Mouse (Mus musculus) B cell, adult 67 days (primary cell): ENCODE results near the gene Myadml2. TPM values are rescaled to one million over a fixed set of nuclear protein-coding genes. Genes with fewer than 3 reads are reported as not detected.

Source experiments
- total RNA-seq, 2 experiments: library from RNA; stranded (reverse); gene quantifications; 4 replicates each; pipeline ENCODE4 v1.2.4; 2023

Myadml2 gene
- total RNA-seq, result 1 to 10 TPM in 1 of 2 experiments, not detected in 1; 1.4 TPM

DNA sequence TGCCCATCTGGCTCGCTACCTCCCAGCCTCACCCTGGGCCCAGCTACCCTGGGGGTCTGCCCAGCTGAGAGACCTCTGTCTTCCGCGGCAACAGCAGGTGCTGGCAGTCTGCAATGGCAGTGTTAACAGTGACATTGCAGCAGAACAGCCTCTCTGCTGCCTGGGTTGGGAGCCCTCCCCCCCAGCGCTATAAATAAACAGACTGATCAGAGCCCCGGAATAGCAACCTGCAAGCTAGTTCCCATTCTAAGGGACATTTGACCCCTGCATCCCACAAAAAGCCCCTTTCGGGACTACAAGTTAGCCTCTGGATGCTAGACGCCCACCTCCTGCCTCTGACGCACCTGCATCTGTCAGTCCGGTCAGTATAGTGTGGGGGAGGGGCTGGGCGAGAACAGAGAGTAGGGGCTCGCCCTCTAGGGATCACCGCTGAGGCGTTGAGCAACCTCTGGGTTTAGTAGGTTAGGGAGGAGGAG lies at the start of gene Myadml2:
Myadml2 (minus strand) TSS at position 158 of the 476 bp plus-strand sequence.

DNA sequence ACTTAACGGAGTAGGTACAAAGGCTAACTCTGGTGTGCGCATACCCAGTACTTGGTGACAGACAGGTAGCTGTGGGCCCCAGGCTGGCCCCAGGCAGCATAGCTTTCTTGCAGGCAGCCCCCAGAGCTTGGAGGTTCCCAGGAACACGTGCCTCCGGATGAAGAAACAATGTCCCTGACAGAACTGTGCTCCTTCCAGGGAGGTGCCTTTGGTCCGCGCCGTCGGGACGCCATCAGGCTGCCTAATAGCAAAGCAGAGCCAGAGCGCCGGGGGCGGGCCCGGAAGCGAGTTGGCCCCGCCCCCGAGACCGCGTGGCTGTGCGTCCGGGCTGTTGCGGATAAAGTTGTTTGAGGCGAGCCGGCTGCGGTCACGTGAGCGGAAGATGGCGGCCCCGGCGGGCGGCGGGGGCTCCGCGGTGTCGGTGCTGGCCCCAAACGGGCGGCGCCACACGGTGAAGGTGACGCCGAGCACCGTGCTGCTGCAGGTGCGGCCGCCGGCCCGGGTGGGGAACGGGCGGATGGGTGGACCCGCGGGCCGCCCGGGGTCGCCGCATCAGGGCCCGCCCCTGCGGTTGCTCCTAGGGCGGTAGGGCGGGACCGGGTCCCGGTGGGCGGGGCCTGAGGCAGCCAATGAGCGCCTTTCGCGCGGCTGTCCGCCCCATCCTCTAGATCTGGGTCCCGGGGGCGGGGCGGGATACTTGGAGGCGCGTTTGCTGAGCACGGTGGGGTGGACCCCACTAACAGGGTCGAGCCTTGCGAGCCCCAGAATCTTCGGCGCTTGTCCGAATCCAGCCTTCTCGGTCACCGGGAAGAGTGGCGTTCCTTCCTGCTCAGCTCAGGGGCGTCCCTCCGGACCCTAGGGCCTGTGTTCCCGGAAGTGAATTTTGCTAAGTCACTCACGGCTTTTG lies 25.0 kb upstream of the Myadml2 start, which contains the start of gene Aspscr1:
Aspscr1 (plus strand) TSS at position 287 of the 907 bp plus-strand sequence.

DNA sequence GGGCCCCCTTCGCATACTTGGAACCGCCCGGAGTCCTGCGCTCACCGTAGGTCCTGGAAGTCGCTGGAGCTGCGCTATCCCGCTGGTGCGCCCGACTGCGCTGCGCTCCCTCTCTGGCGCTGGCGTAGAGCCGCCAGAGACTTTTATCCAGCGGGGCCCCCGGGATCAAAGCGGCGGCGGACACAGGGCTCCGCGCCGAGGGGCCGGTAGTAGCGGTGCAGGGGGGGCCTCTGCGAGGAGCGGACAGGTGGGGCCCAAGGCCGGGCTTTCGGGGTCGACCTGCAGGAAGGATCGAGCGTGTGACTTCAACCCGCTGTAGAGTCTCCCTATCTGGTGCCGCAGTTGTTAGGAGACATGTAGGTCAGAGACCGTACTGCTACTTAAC lies 13.1 kb upstream of the Myadml2 start, which contains the start of gene Notum:
Notum (minus strand) TSS at position 100 of the 385 bp plus-strand sequence.

DNA sequence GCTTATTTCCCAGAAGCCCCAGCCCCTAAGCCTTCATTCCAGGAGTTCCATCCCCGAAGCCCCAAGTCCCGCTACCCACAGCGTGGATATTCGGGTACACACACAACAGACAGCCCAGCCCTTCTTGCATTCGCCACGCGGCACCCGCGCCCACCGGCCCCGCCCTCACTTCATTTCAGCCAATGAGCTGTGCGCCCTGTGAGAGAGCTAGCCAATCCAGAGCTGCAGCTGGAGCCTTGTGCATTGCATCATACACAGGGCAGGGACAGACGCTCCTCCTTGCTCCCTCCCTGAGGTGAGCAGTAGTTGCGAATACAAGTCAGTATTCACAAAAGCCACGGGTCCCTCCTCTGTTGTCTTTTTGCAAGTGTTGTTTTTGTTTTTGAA lies 4.4 kb downstream of the Myadml2 start, which contains the start of gene Pycr1:
Pycr1 (minus strand) TSS at position 169 of the 387 bp plus-strand sequence.

DNA sequence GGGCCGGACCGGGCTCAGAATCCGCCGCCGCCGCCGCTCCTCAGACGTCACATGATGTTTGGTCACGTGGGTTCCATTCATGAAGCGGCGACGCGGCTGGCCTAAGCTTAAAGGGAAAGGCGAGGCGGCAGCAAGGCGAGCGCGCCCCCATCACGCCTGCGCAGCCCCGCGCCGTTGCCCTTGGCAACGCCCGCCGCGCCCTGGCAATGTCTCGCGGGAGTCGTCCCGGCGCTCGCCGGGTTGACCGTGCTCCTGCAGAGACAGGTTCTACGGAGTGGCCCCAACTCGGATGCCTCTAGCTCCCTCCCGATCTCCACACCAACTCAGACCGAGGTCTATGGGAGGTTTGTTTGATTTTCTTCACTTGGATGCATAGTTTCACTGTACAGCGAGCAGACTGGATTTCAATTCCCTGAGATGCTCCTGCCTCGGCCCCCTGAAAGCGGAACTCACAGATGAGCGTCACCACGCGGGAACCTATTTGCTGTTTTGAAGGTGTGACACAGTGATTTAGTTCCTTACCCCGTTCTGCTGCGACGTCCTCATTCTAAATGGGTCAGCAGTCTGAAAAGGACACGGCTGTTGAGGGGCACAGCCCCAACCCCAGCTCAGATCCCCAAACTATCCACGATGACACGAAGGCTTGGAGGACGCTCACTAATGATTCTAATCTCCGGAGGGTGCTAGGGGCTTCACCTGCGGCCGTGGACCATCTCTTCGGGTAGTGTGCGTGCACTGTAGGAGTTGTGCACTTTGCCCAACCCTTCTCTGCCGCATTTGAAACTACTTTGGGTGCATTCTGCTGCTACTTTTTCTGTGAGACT lies 14.2 kb downstream of the Myadml2 start, which contains the start of gene Mafg:
Mafg (minus strand) TSS at position 81 of the 824 bp plus-strand sequence.

DNA sequence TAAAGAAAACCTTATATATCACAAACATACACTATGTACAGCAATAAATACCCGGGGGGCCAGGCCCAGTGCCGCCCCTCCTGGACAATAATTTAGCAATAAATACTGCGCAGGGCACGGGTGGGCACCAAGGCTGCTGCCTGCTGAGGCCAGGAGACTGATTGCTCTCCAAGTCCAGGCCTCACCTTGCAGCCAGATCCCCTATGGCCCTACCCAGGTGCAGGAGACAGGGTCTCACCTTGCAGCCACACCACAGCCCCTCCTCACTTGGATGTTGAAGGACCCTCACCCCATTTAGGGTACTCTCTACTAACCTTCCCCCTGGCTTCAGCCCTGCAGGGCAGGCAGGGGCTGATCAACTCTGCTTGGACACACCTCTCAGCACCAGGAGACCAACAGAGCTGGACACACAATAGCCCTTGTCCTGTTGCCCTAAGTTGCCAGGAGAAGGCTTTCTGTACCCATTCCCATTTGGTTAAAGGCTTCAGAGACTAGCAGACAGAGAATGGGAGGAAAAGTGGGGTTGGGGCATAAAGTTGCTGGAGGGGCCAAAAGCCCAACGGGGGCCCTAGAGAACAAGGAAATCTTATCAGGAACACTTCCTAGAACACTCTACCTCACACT lies 22.7 kb downstream of the Myadml2 start, which contains the start of gene Sirt7:
Sirt7 (minus strand) TSS at position 89 of the 624 bp plus-strand sequence.

DNA sequence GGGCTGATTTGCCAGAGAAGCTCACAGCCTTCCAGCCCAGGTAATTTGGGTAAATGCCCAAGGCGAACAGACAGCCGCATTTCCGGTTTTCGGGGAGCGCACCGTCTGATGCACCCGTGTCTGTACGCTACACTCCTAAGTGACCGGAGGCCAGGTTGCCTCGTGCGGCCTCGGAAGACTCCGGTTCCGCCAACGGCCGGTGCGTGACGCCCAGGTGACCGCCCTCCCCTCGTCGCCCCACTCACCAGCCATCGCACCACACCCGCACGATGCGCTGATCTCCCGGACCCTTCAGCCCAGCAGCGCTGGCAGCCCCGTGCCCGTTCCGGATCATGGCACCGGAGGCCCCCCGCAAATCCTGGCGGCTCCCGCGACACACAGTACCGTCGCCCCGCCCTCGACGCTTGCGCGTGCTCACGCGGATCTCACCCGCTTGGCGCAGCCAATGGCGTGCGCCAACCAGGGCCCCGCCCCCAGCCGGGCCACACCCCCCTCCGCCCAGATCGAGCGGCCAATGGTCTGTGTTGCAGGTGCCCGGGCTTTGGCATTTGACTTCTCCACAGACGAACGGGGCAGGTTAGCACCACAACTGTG lies 30.3 kb downstream of the Myadml2 start, which contains the start of gene Pcyt2:
Pcyt2 (minus strand) TSS at position 418 of the 594 bp plus-strand sequence.

DNA sequence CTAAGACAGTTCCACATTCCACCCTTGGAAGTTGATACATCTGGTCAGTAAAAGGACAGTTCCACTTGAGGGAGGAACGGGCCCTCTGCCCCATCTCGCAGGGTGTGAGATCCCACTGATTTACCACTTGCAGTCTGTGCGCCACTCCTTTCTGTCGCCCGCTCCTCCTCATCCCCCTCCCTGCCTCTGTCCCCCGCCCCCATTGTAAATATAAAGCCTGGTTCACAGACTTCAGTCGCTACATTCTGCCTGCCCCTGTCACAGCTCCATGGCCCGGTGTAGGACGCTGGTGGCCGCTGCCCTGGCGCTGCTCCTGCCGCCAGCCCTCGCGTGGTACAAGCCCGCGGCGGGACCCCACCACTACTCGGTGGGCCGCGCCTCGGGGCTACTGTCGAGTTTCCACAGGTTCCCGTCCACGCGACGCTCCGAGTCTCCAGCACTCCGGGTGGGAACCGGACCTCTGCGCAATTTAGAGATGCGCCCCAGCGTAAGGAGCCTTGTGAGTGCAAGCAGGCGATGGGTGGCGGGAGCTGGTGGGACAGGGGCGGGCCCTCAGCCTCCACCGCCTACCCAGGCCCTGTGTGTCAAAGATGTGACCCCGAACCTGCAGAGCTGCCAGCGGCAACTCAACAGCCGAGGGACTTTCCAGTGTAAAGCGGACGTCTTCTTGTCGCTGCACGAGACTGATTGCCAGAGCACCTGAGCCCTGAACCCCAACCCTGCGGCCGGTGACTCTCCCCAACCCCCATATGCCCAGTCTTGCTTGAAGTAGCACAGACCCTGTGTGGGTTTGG lies 39.5 kb downstream of the Myadml2 start, which contains the start of gene Npb:
Npb (plus strand) TSS at position 237 of the 794 bp plus-strand sequence.

DNA sequence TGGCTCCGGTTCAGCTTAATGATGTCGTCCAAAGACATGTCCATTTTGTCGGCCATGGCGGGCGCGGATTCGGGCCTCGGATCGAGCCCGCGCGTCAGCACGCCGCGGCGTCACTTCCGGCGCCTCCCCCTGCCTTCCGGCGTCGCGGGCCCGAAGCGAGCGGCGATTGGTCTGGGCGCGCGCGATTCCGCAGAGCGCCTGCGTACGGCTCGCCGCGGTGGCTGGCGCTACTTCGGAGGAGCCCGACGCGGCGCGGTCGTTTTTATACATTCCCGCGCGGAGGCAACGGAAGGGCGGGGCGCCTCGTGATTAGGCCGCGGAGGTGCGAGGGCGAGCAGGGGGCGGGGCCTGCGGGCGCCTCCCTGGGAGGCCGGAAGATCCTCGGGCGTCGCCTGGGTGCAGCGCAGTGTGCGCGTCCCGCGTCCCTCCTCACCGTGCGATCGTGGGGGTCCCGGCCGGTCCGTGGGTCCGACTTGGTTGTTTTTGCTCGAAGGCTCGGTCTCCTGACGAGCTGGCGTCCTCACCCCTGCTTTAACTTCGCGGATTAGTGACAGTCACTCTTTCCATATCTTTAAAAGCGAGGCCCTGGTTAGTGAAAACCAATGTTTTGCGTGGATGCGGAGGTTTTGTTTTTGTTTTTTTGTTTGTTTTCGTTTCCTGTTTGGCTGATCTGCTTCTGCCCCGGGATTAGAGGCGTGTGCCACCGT lies 49.5 kb downstream of the Myadml2 start, which contains the start of the genes Alyref and Anapc11:
Alyref (minus strand) TSS at position 83 of the 707 bp plus-strand sequence.
Anapc11 (plus strand) TSS at position 139 of the 707 bp plus-strand sequence.

Other genes starting within 250 kb of the Myadml2 start
- gene Nploc4, start 210.4 kb downstream of the Myadml2 start, total RNA-seq, result 10 to 100 TPM; 57.3 to 70.4 TPM
- 10 to 100 TPM in 1 of 2 experiments, not detected in 1; 50.9 TPM for gene Tspan10, start 205.5 kb downstream of the Myadml2 start, total RNA-seq
- under 1 TPM in 1 of 2 experiments, not detected in 1; 0.32 TPM for gene Pde6g, start 194.7 kb downstream of the Myadml2 start, total RNA-seq
- gene Oxld1, start 190.1 kb downstream of the Myadml2 start, total RNA-seq, result 1 to 10 TPM; 5.4 to 9.3 TPM
- gene Ccdc137, start 190.0 kb downstream of the Myadml2 start, total RNA-seq, result 10 to 100 TPM; 37.4 to 41.2 TPM
- gene Arl16, start 180.6 kb downstream of the Myadml2 start, total RNA-seq, result 10 to 100 TPM; 13.0 to 15.9 TPM
- 10 to 100 TPM; 38.9 to 39.5 TPM for gene Mrpl12, start 163.5 kb downstream of the Myadml2 start, total RNA-seq
- 10 to 100 TPM; 14.7 to 15.0 TPM for gene Slc25a10, start 156.3 kb downstream of the Myadml2 start, total RNA-seq
- not detected for gene Gcgr, start 117.5 kb downstream of the Myadml2 start, total RNA-seq
- gene Mcrip1, start 98.4 kb downstream of the Myadml2 start, total RNA-seq, result 10 to 100 TPM; 40.5 to 43.6 TPM
- not detected for gene Ppp1r27, start 97.0 kb downstream of the Myadml2 start, total RNA-seq
- 100 to 1,000 TPM; 141 to 149 TPM for gene P4hb, start 74.9 kb downstream of the Myadml2 start, total RNA-seq
- 100 to 1,000 TPM; 520 to 527 TPM for gene Arhgdia, start 66.5 kb downstream of the Myadml2 start, total RNA-seq
- gene Alyref, start 49.8 kb downstream of the Myadml2 start, total RNA-seq, result 100 to 1,000 TPM; 130 to 143 TPM
- 10 to 100 TPM; 50.0 to 53.1 TPM for gene Anapc11, start 49.7 kb downstream of the Myadml2 start, total RNA-seq
- 1 to 10 TPM; 1.6 to 2.4 TPM for gene Npb, start 39.7 kb downstream of the Myadml2 start, total RNA-seq
- 100 to 1,000 TPM; 107 to 119 TPM for gene Pcyt2, start 30.2 kb downstream of the Myadml2 start, total RNA-seq
- gene Sirt7, start 22.9 kb downstream of the Myadml2 start, total RNA-seq, result 100 to 1,000 TPM; 124 to 136 TPM
- 10 to 100 TPM; 48.0 to 54.0 TPM for gene Mafg, start 14.6 kb downstream of the Myadml2 start, total RNA-seq
- under 1 TPM in 1 of 2 experiments, not detected in 1; 0.81 TPM for gene Pycr1, start 4.4 kb downstream of the Myadml2 start, total RNA-seq
- not detected for gene Notum, start 13.0 kb upstream of the Myadml2 start, total RNA-seq
- gene Aspscr1, start 24.8 kb upstream of the Myadml2 start, total RNA-seq, result 100 to 1,000 TPM in 1 of 2 experiments, 10 to 100 TPM in 1; 97.4 to 100 TPM
- 10 to 100 TPM; 30.5 to 32.1 TPM for gene Cenpx, start 65.6 kb upstream of the Myadml2 start, total RNA-seq
- 10 to 100 TPM; 38.6 to 46.7 TPM for gene Lrrc45, start 65.8 kb upstream of the Myadml2 start, total RNA-seq
- gene Rac3, start 73.3 kb upstream of the Myadml2 start, total RNA-seq, result 1 to 10 TPM; 1.1 to 1.5 TPM
- 10 to 100 TPM; 12.1 to 18.0 TPM for gene Dcxr, start 79.1 kb upstream of the Myadml2 start, total RNA-seq
- gene Cbr2, start 84.0 kb upstream of the Myadml2 start, total RNA-seq, result not detected
- gene Hmga1b, start 114.6 kb upstream of the Myadml2 start, total RNA-seq, result 10 to 100 TPM; 32.7 to 39.2 TPM
- gene Rfng, start 136.0 kb upstream of the Myadml2 start, total RNA-seq, result 10 to 100 TPM; 14.3 to 15.5 TPM
- 10 to 100 TPM; 75.3 to 86.7 TPM for gene Gps1, start 136.1 kb upstream of the Myadml2 start, total RNA-seq
- 10 to 100 TPM; 62.1 to 78.8 TPM for gene Dus1l, start 148.2 kb upstream of the Myadml2 start, total RNA-seq
- gene Fasn, start 176.4 kb upstream of the Myadml2 start, total RNA-seq, result 100 to 1,000 TPM; 107 to 111 TPM